Mouse (Mus musculus): Measurements from ENCODE around the gene Alad.

- TF ChIP-seq CTCF (IDR thresholded peaks at IDR 0.05; ENCODE audit: low read depth), result no peak
- no peak for TF ChIP-seq EP300 (IDR thresholded peaks at IDR 0.05; ENCODE audit: low read depth)
Measured at GRCm38 (mm10) chr4:62503374-62503970, 16.2 kb downstream of the Alad start, which contains the start of gene Hdhd3.
